Mouse (Mus musculus): ENCODE data around the gene Galnt6. TPM values are rescaled to one million over a fixed set of nuclear protein-coding genes. Genes with fewer than 3 reads are reported as not detected.

The Galnt6 gene
- polyA plus RNA-seq, 1 experiment from 2014 or later: 1.6 TPM

GRCm38 (mm10) chr15:100681770-100682169 lies 47.4 kb downstream of the Galnt6 start:
- H3K9me3 ChIP-seq (ENCODE audit: low read length): no peaks in the 10 kb centered on the region
- ATAC-seq: no peak
- DNase-seq: no peak
- H3K36me3 ChIP-seq (replicated peaks; ENCODE audit: insufficient read depth, low read length): no peaks in the 10 kb centered on the region
- H3K27me3 ChIP-seq (ENCODE audit: insufficient read depth, low read length): no peaks in the 10 kb centered on the region
- WGBS (ENCODE audit: insufficient replicate concordance): 44% methylated on average over 7 of the region's 7 CpGs
- H3K9ac ChIP-seq (replicated peaks): no peak overlapping the region
- H3K4me2 ChIP-seq (ENCODE audit: low read depth, low read length): no peak overlapping the region
- no peak overlapping the region for H3K4me3 ChIP-seq (ENCODE audit: low read depth, low read length)
- TF ChIP-seq EP300 (IDR thresholded peaks at IDR 0.05; ENCODE audit: low read depth) (no peak), CTCF (IDR thresholded peaks at IDR 0.05; ENCODE audit: low read depth) (no peak)
- H3K4me1 ChIP-seq (ENCODE audit: insufficient read depth): peaks cover 34% of the 10 kb centered on the region
- H3K27ac ChIP-seq (ENCODE audit: low read depth): no peak overlapping the region

DNA sequence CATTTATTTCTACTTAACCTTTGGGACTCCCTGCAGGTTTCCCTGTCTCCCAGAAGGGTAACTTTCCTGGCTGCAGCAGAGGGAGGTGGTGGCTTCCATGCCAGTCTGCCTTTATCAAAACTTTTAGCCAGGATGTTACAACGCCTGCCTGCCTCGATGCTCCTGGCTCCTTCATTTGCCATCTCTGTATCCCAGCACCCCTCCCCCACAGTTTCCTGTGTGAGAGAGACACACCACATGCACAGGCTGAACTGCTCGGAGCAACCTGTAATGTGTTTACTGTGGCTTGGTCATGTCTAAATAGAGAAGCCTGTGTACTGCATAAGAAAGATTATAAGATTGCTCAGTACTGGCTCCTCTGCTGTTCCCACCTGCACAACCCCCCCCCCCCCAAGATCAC lies 48.8 kb downstream of the Galnt6 start:
- Histone ChIP-seq H3K36me3 (replicated peaks; ENCODE audit: insufficient read depth, low read length) (no peaks in the 10 kb centered on the region), H3K27me3 (ENCODE audit: insufficient read depth, low read length) (no peaks in the 10 kb centered on the region), H3K9me3 (ENCODE audit: low read length) (no peaks in the 10 kb centered on the region), H3K4me3 (ENCODE audit: low read depth, low read length) (no peak overlapping the region), H3K4me1 (ENCODE audit: insufficient read depth) (peaks cover 34% of the 10 kb centered on the region), H3K27ac (ENCODE audit: low read depth) (no peak overlapping the region), H3K9ac (replicated peaks) (no peak overlapping the region), H3K4me2 (ENCODE audit: low read depth, low read length) (no peak overlapping the region)
- ATAC-seq: no peak
- DNase-seq: no peak
- WGBS (ENCODE audit: insufficient replicate concordance): 40% methylated on average over 3 of the region's 3 CpGs
- TF ChIP-seq CTCF (IDR thresholded peaks at IDR 0.05; ENCODE audit: low read depth): no peak
- TF ChIP-seq EP300 (IDR thresholded peaks at IDR 0.05; ENCODE audit: low read depth): no peak

- Histone ChIP-seq H3K9ac (replicated peaks) (no peak overlapping the region), H3K4me2 (ENCODE audit: low read depth, low read length) (peak overlapping the region; percentile 50), H3K36me3 (replicated peaks; ENCODE audit: insufficient read depth, low read length) (no peaks in the 10 kb centered on the region), H3K4me3 (ENCODE audit: low read depth, low read length) (no peak overlapping the region; the same call in 1 of the 2 replicates), H3K27ac (ENCODE audit: low read depth) (peak overlapping the region; percentile 80), H3K4me1 (ENCODE audit: insufficient read depth) (peaks cover 43% of the 10 kb centered on the region), H3K9me3 (ENCODE audit: low read length) (no peaks in the 10 kb centered on the region), H3K27me3 (ENCODE audit: insufficient read depth, low read length) (no peaks in the 10 kb centered on the region)
- ATAC-seq: peak; percentile 75
- 46% methylated on average over 14 of the region's 14 CpGs for WGBS (ENCODE audit: insufficient replicate concordance)
- TF ChIP-seq EP300 (IDR thresholded peaks at IDR 0.05; ENCODE audit: low read depth) (0 out of 2 replicates have a peak, but pooled peaks have one; percentile 19), CTCF (IDR thresholded peaks at IDR 0.05; ENCODE audit: low read depth) (no peak)
- peak; percentile 68 for DNase-seq
Measured at GRCm38 (mm10) chr15:100679005-100679404, 50.2 kb downstream of the Galnt6 start.

GRCm38 (mm10) chr15:100678581-100678980 lies 50.6 kb downstream of the Galnt6 start:
- peak; percentile 46 for DNase-seq
- no peak overlapping the region; the same call in 1 of the 2 replicates for H3K4me3 ChIP-seq (ENCODE audit: low read depth, low read length)
- H3K9me3 ChIP-seq (ENCODE audit: low read length): no peaks in the 10 kb centered on the region
- H3K36me3 ChIP-seq (replicated peaks; ENCODE audit: insufficient read depth, low read length): no peaks in the 10 kb centered on the region
- no peak overlapping the region for H3K9ac ChIP-seq (replicated peaks)
- TF ChIP-seq CTCF (IDR thresholded peaks at IDR 0.05; ENCODE audit: low read depth) (no peak), EP300 (IDR thresholded peaks at IDR 0.05; ENCODE audit: low read depth) (no peak)
- 63% methylated on average over 12 of the region's 12 CpGs for WGBS (ENCODE audit: insufficient replicate concordance)
- peak; percentile 40; the same call in 1 of the 2 replicates for ATAC-seq
- no peaks in the 10 kb centered on the region for H3K27me3 ChIP-seq (ENCODE audit: insufficient read depth, low read length)
- H3K27ac ChIP-seq (ENCODE audit: low read depth): peak overlapping the region; percentile 80
- peaks cover 47% of the 10 kb centered on the region for H3K4me1 ChIP-seq (ENCODE audit: insufficient read depth)
- peak overlapping the region; percentile 50 for H3K4me2 ChIP-seq (ENCODE audit: low read depth, low read length)

GRCm38 (mm10) chr15:100677675-100678074 lies 51.5 kb downstream of the Galnt6 start:
- H3K27me3 ChIP-seq (ENCODE audit: insufficient read depth, low read length): no peaks in the 10 kb centered on the region
- H3K36me3 ChIP-seq (replicated peaks; ENCODE audit: insufficient read depth, low read length): no peaks in the 10 kb centered on the region
- no peak overlapping the region for H3K4me2 ChIP-seq (ENCODE audit: low read depth, low read length)
- WGBS (ENCODE audit: insufficient replicate concordance): 76% methylated on average over 8 of the region's 8 CpGs
- H3K4me1 ChIP-seq (ENCODE audit: insufficient read depth): peaks cover 56% of the 10 kb centered on the region
- H3K4me3 ChIP-seq (ENCODE audit: low read depth, low read length): no peak overlapping the region
- H3K27ac ChIP-seq (ENCODE audit: low read depth): peak overlapping the region; percentile 80; the same call in 1 of the 2 replicates
- no peaks in the 10 kb centered on the region for H3K9me3 ChIP-seq (ENCODE audit: low read length)
- ATAC-seq: no peak
- DNase-seq: no peak
- TF ChIP-seq CTCF (IDR thresholded peaks at IDR 0.05; ENCODE audit: low read depth) (no peak), EP300 (IDR thresholded peaks at IDR 0.05; ENCODE audit: low read depth) (no peak)
- H3K9ac ChIP-seq (replicated peaks): no peak overlapping the region

- Histone ChIP-seq H3K9ac (replicated peaks) (no peak overlapping the region), H3K27me3 (ENCODE audit: insufficient read depth, low read length) (no peaks in the 10 kb centered on the region), H3K36me3 (replicated peaks; ENCODE audit: insufficient read depth, low read length) (no peaks in the 10 kb centered on the region), H3K9me3 (ENCODE audit: low read length) (no peaks in the 10 kb centered on the region), H3K4me3 (ENCODE audit: low read depth, low read length) (no peak overlapping the region), H3K4me1 (ENCODE audit: insufficient read depth) (peaks cover 56% of the 10 kb centered on the region), H3K4me2 (ENCODE audit: low read depth, low read length) (no peak overlapping the region), H3K27ac (ENCODE audit: low read depth) (no peak overlapping the region)
- DNase-seq (no peak), ATAC-seq (no peak)
- 79% methylated on average over 1 of the region's 1 CpGs for WGBS (ENCODE audit: insufficient replicate concordance)
- TF ChIP-seq CTCF (IDR thresholded peaks at IDR 0.05; ENCODE audit: low read depth) (peak; percentile 45), EP300 (IDR thresholded peaks at IDR 0.05; ENCODE audit: low read depth) (no peak)
Measured at GRCm38 (mm10) chr15:100676521-100676920, 52.7 kb downstream of the Galnt6 start.

All from liver, postnatal 0 days (tissue).